Mouse (Mus musculus): ENCODE results near the gene Krtap4-6. TPM values are rescaled to one million over a fixed set of nuclear protein-coding genes. Genes with fewer than 3 reads are reported as not detected.
"Not testable (repeated sequence)": the region's sequence is repeated elsewhere in the genome, so short reads cannot be mapped to it uniquely, and the experiment has no call there.

Gene Krtap4-6
- not detected in 2 replicates for total RNA-seq (2017)

DNA sequence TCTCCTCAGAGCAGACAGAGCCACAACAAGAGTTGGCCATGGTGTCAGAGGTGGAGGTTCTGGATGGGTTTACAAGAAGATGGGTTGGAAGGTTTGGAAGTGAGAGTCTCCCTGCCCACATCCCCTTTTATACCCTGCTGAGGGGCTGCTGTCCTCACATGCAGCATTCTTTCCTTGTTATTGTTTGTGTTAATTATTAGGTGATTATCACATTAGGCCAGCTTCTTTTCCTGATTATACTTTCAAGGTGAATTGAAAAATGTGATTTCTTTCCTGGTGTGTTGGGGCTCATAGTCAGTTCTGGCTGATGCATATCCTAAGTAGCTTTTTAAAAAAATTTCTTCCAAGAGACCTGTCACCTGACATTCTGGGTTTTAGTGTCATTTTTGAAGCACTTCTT lies at the start of gene Krtap4-6:
Krtap4-6 (minus strand) TSS at position 101 of the 400 bp plus-strand sequence.
- ATAC-seq (replicated peaks in 1 of 2; ENCODE audit: insufficient read depth in 1 of 2, low FRiP score in 2 of 2, low TSS enrichment in 1 of 2, low read depth in 1 of 2, poor library complexity in 2 of 2, severe bottlenecking in 2 of 2), result no peak

GRCm38 (mm10) chr11:99690463-99690862 lies 24.7 kb upstream of the Krtap4-6 start, which contains the start of gene Gm14190:
TSS of gene Gm14190 (minus strand) at chr11:99690740.
- ATAC-seq (replicated peaks in 1 of 2; ENCODE audit: insufficient read depth in 1 of 2, low FRiP score in 2 of 2, low TSS enrichment in 1 of 2, low read depth in 1 of 2, poor library complexity in 2 of 2, severe bottlenecking in 2 of 2), result no peak

DNA sequence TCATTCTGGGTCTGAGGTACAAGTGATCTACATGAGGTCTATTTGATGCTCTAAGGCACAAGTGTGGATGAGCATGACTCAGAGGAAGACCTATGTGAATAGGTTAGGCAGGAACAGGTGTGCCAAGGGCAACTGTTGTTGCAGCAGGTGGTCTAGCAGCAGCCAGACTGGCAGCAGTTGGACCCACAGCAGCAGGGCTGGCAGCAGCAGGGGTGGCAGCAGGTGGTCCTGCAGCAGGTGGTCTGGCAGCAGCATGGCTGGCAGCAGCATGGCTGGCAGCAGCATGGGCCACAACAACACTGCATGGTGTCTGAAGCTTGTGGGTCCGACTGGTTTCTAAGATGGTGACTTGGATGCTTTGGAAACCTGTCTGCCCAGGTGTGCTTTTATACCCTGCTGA lies 19.5 kb upstream of the Krtap4-6 start:
- not testable (repeated sequence) for ATAC-seq (replicated peaks in 1 of 2; ENCODE audit: insufficient read depth in 1 of 2, low FRiP score in 2 of 2, low TSS enrichment in 1 of 2, low read depth in 1 of 2, poor library complexity in 2 of 2, severe bottlenecking in 2 of 2)

GRCm38 (mm10) chr11:99683481-99683880 lies 17.7 kb upstream of the Krtap4-6 start:
- no peak for ATAC-seq (replicated peaks in 1 of 2; ENCODE audit: insufficient read depth in 1 of 2, low FRiP score in 2 of 2, low TSS enrichment in 1 of 2, low read depth in 1 of 2, poor library complexity in 2 of 2, severe bottlenecking in 2 of 2)

GRCm38 (mm10) chr11:99662802-99663201 lies 3.0 kb downstream of the Krtap4-6 start:
- ATAC-seq (replicated peaks in 1 of 2; ENCODE audit: insufficient read depth in 1 of 2, low FRiP score in 2 of 2, low TSS enrichment in 1 of 2, low read depth in 1 of 2, poor library complexity in 2 of 2, severe bottlenecking in 2 of 2), result no peak

GRCm38 (mm10) chr11:99659256-99659655 lies 6.5 kb downstream of the Krtap4-6 start:
- no peak for ATAC-seq (replicated peaks in 1 of 2; ENCODE audit: insufficient read depth in 1 of 2, low FRiP score in 2 of 2, low TSS enrichment in 1 of 2, low read depth in 1 of 2, poor library complexity in 2 of 2, severe bottlenecking in 2 of 2)

DNA sequence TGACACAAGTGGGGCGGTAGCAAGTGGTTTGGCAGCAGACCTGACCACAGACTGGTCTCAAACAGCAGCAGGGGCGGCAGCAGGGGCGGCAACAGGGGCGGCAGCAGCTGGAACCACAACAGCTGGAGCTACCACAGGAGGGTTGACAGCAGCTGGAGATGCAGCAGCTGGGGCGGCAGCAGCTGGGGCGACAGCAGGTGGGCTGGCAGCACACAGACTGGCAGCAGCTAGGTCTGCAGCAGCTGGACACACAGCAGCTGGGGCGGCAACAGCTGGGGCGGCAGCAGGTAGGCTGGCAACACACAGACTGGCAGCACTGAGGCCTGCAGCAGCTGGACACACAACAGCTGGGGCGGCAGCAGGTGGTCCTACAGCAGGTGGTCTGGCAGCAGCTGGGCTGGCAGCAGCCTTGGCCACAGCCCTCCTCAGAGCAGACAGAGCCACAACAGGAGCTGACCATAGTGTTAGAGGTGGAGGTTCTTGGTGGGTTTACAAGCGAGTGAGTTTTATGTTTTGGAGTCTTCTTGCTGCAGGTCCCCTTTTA lies 7.2 kb downstream of the Krtap4-6 start, which contains the start of gene Gm11563:
Gm11563 (minus strand) TSS at position 494 of the 544 bp plus-strand sequence.
- not testable (repeated sequence) for ATAC-seq (replicated peaks in 1 of 2; ENCODE audit: insufficient read depth in 1 of 2, low FRiP score in 2 of 2, low TSS enrichment in 1 of 2, low read depth in 1 of 2, poor library complexity in 2 of 2, severe bottlenecking in 2 of 2)

- ATAC-seq (replicated peaks in 1 of 2; ENCODE audit: insufficient read depth in 1 of 2, low FRiP score in 2 of 2, low TSS enrichment in 1 of 2, low read depth in 1 of 2, poor library complexity in 2 of 2, severe bottlenecking in 2 of 2), result no peak
Measured at GRCm38 (mm10) chr11:99657051-99657450, 8.7 kb downstream of the Krtap4-6 start.

GRCm38 (mm10) chr11:99650136-99650535 lies 15.6 kb downstream of the Krtap4-6 start, which contains the start of gene Gm11555:
TSS of gene Gm11555 (minus strand) at chr11:99650236.
- ATAC-seq (replicated peaks in 1 of 2; ENCODE audit: insufficient read depth in 1 of 2, low FRiP score in 2 of 2, low TSS enrichment in 1 of 2, low read depth in 1 of 2, poor library complexity in 2 of 2, severe bottlenecking in 2 of 2), result no peak

DNA sequence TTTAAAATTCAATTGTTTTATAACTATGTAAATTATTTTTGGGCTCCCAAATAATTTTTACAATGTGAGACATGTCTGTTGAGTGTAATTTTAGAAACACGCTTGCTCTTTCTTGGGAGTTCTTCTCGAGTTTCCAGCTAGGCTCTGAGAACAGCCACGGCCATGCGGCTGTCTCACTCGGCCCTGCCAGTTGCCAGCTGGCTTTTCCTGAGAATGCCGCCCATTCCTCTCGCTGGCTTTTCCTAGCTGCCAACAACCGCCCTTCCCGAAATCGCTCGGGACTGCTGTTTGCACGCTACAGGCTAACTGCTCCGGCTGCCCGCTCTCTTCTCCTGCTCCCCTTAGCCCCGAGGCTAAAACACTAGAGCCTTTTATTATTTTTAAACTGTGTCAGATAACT lies 19.3 kb downstream of the Krtap4-6 start:
- ATAC-seq (replicated peaks in 1 of 2; ENCODE audit: insufficient read depth in 1 of 2, low FRiP score in 2 of 2, low TSS enrichment in 1 of 2, low read depth in 1 of 2, poor library complexity in 2 of 2, severe bottlenecking in 2 of 2), result no peak

- ATAC-seq (replicated peaks in 1 of 2; ENCODE audit: insufficient read depth in 1 of 2, low FRiP score in 2 of 2, low TSS enrichment in 1 of 2, low read depth in 1 of 2, poor library complexity in 2 of 2, severe bottlenecking in 2 of 2), result no peak
Measured at GRCm38 (mm10) chr11:99644351-99644750, 21.4 kb downstream of the Krtap4-6 start.

- ATAC-seq (replicated peaks in 1 of 2; ENCODE audit: insufficient read depth in 1 of 2, low FRiP score in 2 of 2, low TSS enrichment in 1 of 2, low read depth in 1 of 2, poor library complexity in 2 of 2, severe bottlenecking in 2 of 2), result not testable (repeated sequence)
Measured at GRCm38 (mm10) chr11:99643635-99644139, 22.1 kb downstream of the Krtap4-6 start, which contains the start of gene Krtap4-7. TSS of gene Krtap4-7 (minus strand) at chr11:99644089.

DNA sequence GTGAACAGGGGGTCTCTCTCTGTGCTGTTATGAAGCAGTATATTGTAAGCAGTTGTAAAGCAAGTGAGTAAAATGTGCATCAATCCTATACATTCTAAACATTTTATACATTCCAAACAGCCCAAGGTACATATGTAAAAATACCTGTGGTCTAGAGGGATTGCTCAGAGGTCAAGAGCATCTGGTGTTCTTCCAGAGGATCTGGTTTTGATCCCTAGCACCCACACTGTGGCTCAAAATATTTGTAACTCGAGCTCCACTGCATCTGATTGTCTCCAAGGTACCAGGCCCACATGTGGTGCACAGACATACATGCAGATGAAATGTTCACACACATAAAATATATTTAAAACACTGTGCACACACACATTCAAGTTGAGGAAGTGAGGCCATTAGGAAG lies 24.8 kb downstream of the Krtap4-6 start:
- ATAC-seq (replicated peaks in 1 of 2; ENCODE audit: insufficient read depth in 1 of 2, low FRiP score in 2 of 2, low TSS enrichment in 1 of 2, low read depth in 1 of 2, poor library complexity in 2 of 2, severe bottlenecking in 2 of 2), result no peak

DNA sequence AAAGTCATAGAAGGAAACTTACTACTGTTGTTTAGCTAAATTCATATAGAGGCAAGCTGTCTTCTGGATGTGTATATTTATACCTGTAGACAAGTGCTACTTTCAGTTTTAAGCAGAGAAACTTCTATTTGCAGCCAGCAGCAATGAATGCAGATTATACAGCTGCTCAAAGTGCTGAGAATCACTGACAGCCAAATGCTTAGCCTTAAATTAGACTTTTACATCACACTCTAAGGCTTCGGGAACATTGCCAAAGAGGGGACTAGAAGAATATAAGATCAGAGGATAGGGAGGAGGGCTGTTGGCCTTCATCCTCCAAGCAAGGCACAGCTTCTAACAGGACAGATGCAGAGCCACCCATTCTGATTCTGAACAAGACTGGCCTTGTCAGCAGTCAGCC lies 28.7 kb downstream of the Krtap4-6 start:
- no peak for ATAC-seq (replicated peaks in 1 of 2; ENCODE audit: insufficient read depth in 1 of 2, low FRiP score in 2 of 2, low TSS enrichment in 1 of 2, low read depth in 1 of 2, poor library complexity in 2 of 2, severe bottlenecking in 2 of 2)

DNA sequence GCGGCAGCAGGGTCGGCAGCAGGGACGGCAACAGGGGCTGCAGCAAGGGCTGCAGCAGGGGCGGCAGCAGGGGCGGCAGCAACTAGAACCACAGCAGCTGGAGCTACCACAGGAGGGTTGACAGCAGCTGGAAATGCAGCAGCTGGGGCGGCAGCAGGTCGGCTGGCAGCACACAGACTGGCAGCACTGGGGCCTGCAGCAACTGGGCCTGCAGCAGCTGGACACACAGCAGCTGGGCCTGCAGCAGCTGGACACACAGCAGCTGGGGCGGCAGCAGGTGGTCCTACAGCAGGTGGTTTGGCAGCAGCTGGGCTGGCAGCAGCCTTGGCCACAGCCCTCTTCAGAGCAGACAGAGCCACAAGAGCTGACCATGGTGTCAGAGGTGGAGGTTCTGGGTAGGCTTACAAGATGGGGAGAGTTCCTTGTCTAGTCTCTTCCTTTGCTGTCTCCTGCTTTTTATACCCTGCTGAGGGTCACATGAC lies 31.1 kb downstream of the Krtap4-6 start, which contains the start of gene Krtap4-2:
Krtap4-2 (minus strand) TSS at position 432 of the 482 bp plus-strand sequence.
- no peak for ATAC-seq (replicated peaks in 1 of 2; ENCODE audit: insufficient read depth in 1 of 2, low FRiP score in 2 of 2, low TSS enrichment in 1 of 2, low read depth in 1 of 2, poor library complexity in 2 of 2, severe bottlenecking in 2 of 2)

DNA sequence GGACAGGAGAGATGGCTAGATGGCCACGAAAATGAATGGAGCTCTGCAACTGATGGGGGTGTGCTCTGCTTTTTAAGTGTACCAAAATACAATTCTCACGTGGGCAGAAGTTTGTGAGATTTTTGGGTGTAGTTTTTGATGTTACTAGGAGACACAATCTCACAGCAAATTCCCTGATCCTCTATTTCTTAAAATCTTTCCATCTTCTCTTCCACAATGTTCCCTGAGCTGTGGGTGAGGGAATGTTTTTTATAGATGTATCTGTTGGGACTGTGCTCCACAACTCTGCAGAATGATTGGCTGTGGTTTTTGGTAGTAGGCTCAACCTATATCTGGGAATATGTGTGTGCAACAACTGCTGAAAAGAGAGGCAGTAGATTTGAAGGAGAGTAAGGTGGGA lies 32.5 kb downstream of the Krtap4-6 start:
- ATAC-seq (replicated peaks in 1 of 2; ENCODE audit: insufficient read depth in 1 of 2, low FRiP score in 2 of 2, low TSS enrichment in 1 of 2, low read depth in 1 of 2, poor library complexity in 2 of 2, severe bottlenecking in 2 of 2), result no peak

- no peak for ATAC-seq (replicated peaks in 1 of 2; ENCODE audit: insufficient read depth in 1 of 2, low FRiP score in 2 of 2, low TSS enrichment in 1 of 2, low read depth in 1 of 2, poor library complexity in 2 of 2, severe bottlenecking in 2 of 2)
Measured at GRCm38 (mm10) chr11:99630890-99631289, 34.9 kb downstream of the Krtap4-6 start.

GRCm38 (mm10) chr11:99628138-99628537 lies 37.6 kb downstream of the Krtap4-6 start, which contains the start of gene Krtap4-1:
TSS of gene Krtap4-1 (minus strand) at chr11:99628238.
- ATAC-seq (replicated peaks in 1 of 2; ENCODE audit: insufficient read depth in 1 of 2, low FRiP score in 2 of 2, low TSS enrichment in 1 of 2, low read depth in 1 of 2, poor library complexity in 2 of 2, severe bottlenecking in 2 of 2), result no peak

DNA sequence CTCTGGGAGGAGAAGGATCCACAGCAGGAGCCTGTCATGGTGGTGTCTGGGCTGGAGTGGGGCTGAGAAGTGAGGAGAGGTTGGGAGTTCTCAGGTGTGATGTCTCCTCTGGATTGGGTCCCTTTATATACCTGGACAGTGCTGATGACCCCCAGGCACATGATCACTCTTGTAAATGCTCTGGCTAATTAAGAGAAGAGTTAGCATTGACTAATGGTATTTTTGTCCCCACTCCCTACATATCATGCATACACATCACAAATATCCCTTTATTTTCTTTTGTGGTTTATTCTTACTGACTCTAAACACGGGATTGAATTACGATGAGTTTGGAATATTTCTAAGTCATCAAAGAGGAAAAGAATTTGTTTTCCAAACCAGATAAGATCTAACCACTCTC lies 45.4 kb downstream of the Krtap4-6 start, which contains the start of gene Gm11562:
Gm11562 (minus strand) TSS at position 101 of the 400 bp plus-strand sequence.
- no peak for ATAC-seq (replicated peaks in 1 of 2; ENCODE audit: insufficient read depth in 1 of 2, low FRiP score in 2 of 2, low TSS enrichment in 1 of 2, low read depth in 1 of 2, poor library complexity in 2 of 2, severe bottlenecking in 2 of 2)
